Mouse (Mus musculus): ENCODE results near the gene Parp12.

Gene Parp12

GRCm38 (mm10) chr6:39117584-39118455, at the start of gene Parp12:
Gene Parp12 (minus strand): TSS chr6:39118349.
- DNase-seq (ENCODE audit: low spot score in 2 of 2), result peak; percentile 50 to 57

- no peak for DNase-seq (ENCODE audit: low spot score in 2 of 2)
Observed at GRCm38 (mm10) chr6:39164891-39165290, 46.7 kb upstream of the Parp12 start.

- no peak for DNase-seq (ENCODE audit: low spot score in 2 of 2)
Observed at GRCm38 (mm10) chr6:39161975-39162374, 43.8 kb upstream of the Parp12 start.

GRCm38 (mm10) chr6:39146041-39146440, 27.9 kb upstream of the Parp12 start:
- no peak for DNase-seq (ENCODE audit: low spot score in 2 of 2)

GRCm38 (mm10) chr6:39132556-39132955, 14.4 kb upstream of the Parp12 start:
- no peak for DNase-seq (ENCODE audit: low spot score in 2 of 2)

- DNase-seq (ENCODE audit: low spot score in 2 of 2), result no peak
Observed at GRCm38 (mm10) chr6:39131480-39131879, 13.3 kb upstream of the Parp12 start.

GRCm38 (mm10) chr6:39124719-39125118, 6.6 kb upstream of the Parp12 start:
- DNase-seq (ENCODE audit: low spot score in 2 of 2), result no peak

GRCm38 (mm10) chr6:39120685-39121084, 2.5 kb upstream of the Parp12 start:
- DNase-seq (ENCODE audit: low spot score in 2 of 2), result no peak

GRCm38 (mm10) chr6:39118456-39118881, 320 bp upstream of the Parp12 start:
- DNase-seq (ENCODE audit: low spot score in 2 of 2), result peak in 1 of 2 experiments; percentile 7

GRCm38 (mm10) chr6:39115438-39115837, 2.7 kb downstream of the Parp12 start:
- DNase-seq (ENCODE audit: low spot score in 2 of 2), result no peak

- no peak for DNase-seq (ENCODE audit: low spot score in 2 of 2)
Observed at GRCm38 (mm10) chr6:39113141-39113540, 5.0 kb downstream of the Parp12 start.

GRCm38 (mm10) chr6:39112701-39113100, 5.4 kb downstream of the Parp12 start:
- DNase-seq (ENCODE audit: low spot score in 2 of 2), result no peak

GRCm38 (mm10) chr6:39106812-39107211, 11.3 kb downstream of the Parp12 start:
- DNase-seq (ENCODE audit: low spot score in 2 of 2), result no peak

GRCm38 (mm10) chr6:39104631-39105030, 13.5 kb downstream of the Parp12 start:
- DNase-seq (ENCODE audit: low spot score in 2 of 2), result no peak

- no peak for DNase-seq (ENCODE audit: low spot score in 2 of 2)
Observed at GRCm38 (mm10) chr6:39076498-39076897, 41.7 kb downstream of the Parp12 start.

- no peak for DNase-seq (ENCODE audit: low spot score in 2 of 2)
Observed at GRCm38 (mm10) chr6:39074186-39074585, 44.0 kb downstream of the Parp12 start.

- DNase-seq (ENCODE audit: low spot score in 2 of 2), result no peak
Observed at GRCm38 (mm10) chr6:39072664-39073063, 45.5 kb downstream of the Parp12 start.

GRCm38 (mm10) chr6:39066935-39067578, 51.1 kb downstream of the Parp12 start:
- peak; percentile 25 to 55 for DNase-seq (ENCODE audit: low spot score in 2 of 2)

GRCm38 (mm10) chr6:39063541-39063940, 54.6 kb downstream of the Parp12 start:
- no peak for DNase-seq (ENCODE audit: low spot score in 2 of 2)

- DNase-seq (ENCODE audit: low spot score in 2 of 2), result no peak
Observed at GRCm38 (mm10) chr6:39061180-39061579, 57.0 kb downstream of the Parp12 start.

- DNase-seq (ENCODE audit: low spot score in 2 of 2), result no peak
Observed at GRCm38 (mm10) chr6:39059547-39060497, 58.3 kb downstream of the Parp12 start.

- no peak for DNase-seq (ENCODE audit: low spot score in 2 of 2)
Observed at GRCm38 (mm10) chr6:39058936-39059335, 59.2 kb downstream of the Parp12 start.
